ENCODE assay signal across 8 mouse cellular contexts in the genomic region with DNA sequence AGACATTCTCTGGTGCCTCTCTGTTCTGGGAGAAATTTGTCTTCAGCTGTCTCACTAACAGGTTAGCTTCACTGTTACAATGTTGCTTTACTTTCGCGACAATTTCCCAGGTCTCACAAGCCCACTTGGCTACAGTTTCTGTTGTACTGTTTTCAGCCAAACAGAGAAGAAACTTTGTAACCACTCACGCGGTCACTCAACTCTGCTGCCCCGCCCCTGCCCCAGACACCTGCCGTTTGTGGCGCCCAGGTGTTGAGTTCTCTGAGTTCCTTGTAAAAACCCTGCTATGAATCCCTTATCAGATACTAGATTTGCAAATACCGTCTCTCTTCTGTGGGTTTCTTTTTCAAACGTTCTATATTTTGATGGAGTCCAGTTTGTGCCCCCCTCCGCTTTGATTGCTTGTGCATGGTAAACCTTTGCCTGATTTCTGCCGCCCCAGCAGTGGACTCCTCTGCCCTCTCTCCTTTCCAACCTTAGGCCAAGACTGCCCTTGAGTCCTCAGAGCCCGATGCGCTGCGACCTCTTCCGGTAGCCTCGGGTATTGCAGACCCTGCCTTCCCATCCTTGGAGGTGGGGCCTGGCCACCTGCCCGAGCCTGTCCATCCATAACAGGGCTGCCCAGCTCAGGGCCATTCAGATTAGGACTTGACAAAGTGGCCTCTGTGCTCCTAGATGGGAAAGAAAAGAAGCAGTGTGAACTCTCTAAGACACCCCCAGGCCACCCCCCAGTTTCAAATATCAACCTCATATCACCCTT. TPM values are rescaled to one million over a fixed set of nuclear protein-coding genes. Genes with fewer than 3 reads are reported as not detected.
DNase-seq lines count a peak whose midpoint lies in the region; ATAC-seq and TF ChIP-seq lines count a peak whose summit lies in the region.

No protein-coding gene starts in this region.

- H3K27me3 ChIP-seq in heart, embryonic 16.5 days (ENCODE audit: control insufficient read depth, insufficient read depth, low read length), result no peaks in the 10 kb centered on the region
- H3K27me3 ChIP-seq in liver, embryonic 16.5 days (ENCODE audit: control insufficient read depth, insufficient read depth, low read depth, low read length), result no peaks in the 10 kb centered on the region
- no peaks in the 10 kb centered on the region for H3K27me3 ChIP-seq in neural tube, embryonic 13.5 days
- H3K27me3 ChIP-seq in stomach, embryonic 16.5 days (ENCODE audit: control insufficient read depth, insufficient read depth, low read length), result no peaks in the 10 kb centered on the region; the same call in 1 of the 2 replicates

- DNase-seq in A20 (ENCODE audit: low read depth, low spot score), result peak; percentile 81
- peak; percentile 42 for DNase-seq in fibroblast of lung, adult 2 months (ENCODE audit: low read depth)
- peak; percentile 95 to 98 for DNase-seq in kidney, postnatal 25 days

- no peaks in the 10 kb centered on the region for H3K4me1 ChIP-seq in bone marrow, adult 2 months (ENCODE audit: control insufficient read depth, insufficient read depth, low read length)
- H3K4me1 ChIP-seq in heart, embryonic 16.5 days (ENCODE audit: control insufficient read depth, insufficient read depth, low read length), result 0 out of 2 replicates have a peak, but pooled peaks cover 4% of the 10 kb centered on the region
- H3K4me1 ChIP-seq in liver, embryonic 16.5 days (ENCODE audit: control insufficient read depth, low read depth, low read length), result no peaks in the 10 kb centered on the region; the same call in 1 of the 2 replicates
- H3K4me1 ChIP-seq in neural tube, embryonic 13.5 days (replicated peaks), result peaks cover 3% of the 10 kb centered on the region; the same call in 1 of the 2 replicates
- H3K4me1 ChIP-seq in stomach, embryonic 16.5 days (ENCODE audit: control insufficient read depth, insufficient read depth, low read length), result no peaks in the 10 kb centered on the region

- no peak overlapping the region for H3K4me2 ChIP-seq in heart, embryonic 16.5 days (ENCODE audit: low read depth, low read length)
- H3K4me2 ChIP-seq in liver, embryonic 16.5 days (ENCODE audit: low read depth, low read length), result no peak overlapping the region
- H3K4me2 ChIP-seq in neural tube, embryonic 13.5 days, result no peak overlapping the region
- H3K4me2 ChIP-seq in stomach, embryonic 16.5 days (ENCODE audit: low read depth, low read length), result peak overlapping the region; percentile 20; the same call in 1 of the 2 replicates

- no peak overlapping the region for H3K27ac ChIP-seq in bone marrow, adult 2 months (ENCODE audit: control insufficient read depth, insufficient read depth, low read depth, low read length, poor library complexity)
- H3K27ac ChIP-seq in heart, embryonic 16.5 days (ENCODE audit: low read length), result no peak overlapping the region
- no peak overlapping the region for H3K27ac ChIP-seq in liver, embryonic 16.5 days (ENCODE audit: low read length)
- no peak overlapping the region for H3K27ac ChIP-seq in neural tube, embryonic 13.5 days (replicated peaks)
- H3K27ac ChIP-seq in stomach, embryonic 16.5 days (ENCODE audit: low read length), result no peak overlapping the region

- TF ChIP-seq POLR2A in bone marrow, adult 2 months (IDR thresholded peaks at IDR 0.05; ENCODE audit: borderline replicate concordance, control insufficient read depth, low read depth, low read length), result no peak

- H3K4me3 ChIP-seq in bone marrow, adult 2 months (replicated peaks; ENCODE audit: control insufficient read depth, low read depth, low read length), result no peak overlapping the region
- no peak overlapping the region for H3K4me3 ChIP-seq in heart, embryonic 16.5 days (ENCODE audit: low read length)
- H3K4me3 ChIP-seq in liver, embryonic 16.5 days (ENCODE audit: low read depth, low read length), result no peak overlapping the region
- no peak overlapping the region for H3K4me3 ChIP-seq in neural tube, embryonic 13.5 days
- no peak overlapping the region for H3K4me3 ChIP-seq in stomach, embryonic 16.5 days (replicated peaks; ENCODE audit: low read length)

- peak; percentile 66; the same call in 1 of the 2 replicates for ATAC-seq in heart, embryonic 16.5 days (replicated peaks; ENCODE audit: extremely low read depth, insufficient read depth, low FRiP score)
- peak; percentile 50; the same call in 1 of the 2 replicates for ATAC-seq in liver, embryonic 16.5 days (ENCODE audit: low read depth)
- ATAC-seq in neural tube, embryonic 13.5 days (ENCODE audit: low read depth), result peak; percentile 48
- peak; percentile 82 for ATAC-seq in stomach, embryonic 16.5 days (ENCODE audit: insufficient read depth, low FRiP score)

- H3K9me3 ChIP-seq in heart, embryonic 16.5 days (replicated peaks; ENCODE audit: control insufficient read depth, low read length), result no peaks in the 10 kb centered on the region
- no peaks in the 10 kb centered on the region for H3K9me3 ChIP-seq in liver, embryonic 16.5 days (replicated peaks; ENCODE audit: control insufficient read depth, low read length)
- H3K9me3 ChIP-seq in neural tube, embryonic 13.5 days, result no peaks in the 10 kb centered on the region
- no peaks in the 10 kb centered on the region for H3K9me3 ChIP-seq in stomach, embryonic 16.5 days (replicated peaks; ENCODE audit: control insufficient read depth, low read length)

- no peaks in the 10 kb centered on the region for H3K36me3 ChIP-seq in heart, embryonic 16.5 days (ENCODE audit: control insufficient read depth, insufficient read depth)
- no peaks in the 10 kb centered on the region for H3K36me3 ChIP-seq in liver, embryonic 16.5 days (ENCODE audit: control insufficient read depth, insufficient read depth)
- no peaks in the 10 kb centered on the region for H3K36me3 ChIP-seq in neural tube, embryonic 13.5 days
- no peaks in the 10 kb centered on the region for H3K36me3 ChIP-seq in stomach, embryonic 16.5 days (ENCODE audit: control insufficient read depth, insufficient read depth, low read length)

- peak; percentile 91 for TF ChIP-seq CTCF in bone marrow, adult 2 months (IDR thresholded peaks at IDR 0.05; ENCODE audit: control insufficient read depth, insufficient read depth, low read length)

- WGBS in bone marrow, adult 2 months, result 30% methylated on average over 17 of the region's 17 CpGs
- 18% methylated on average over 17 of the region's 17 CpGs for WGBS in heart, embryonic 16.5 days
- WGBS in liver, embryonic 16.5 days (ENCODE audit: insufficient replicate concordance), result 21% methylated on average over 17 of the region's 17 CpGs
- WGBS in neural tube, embryonic 13.5 days, result 22% methylated on average over 17 of the region's 17 CpGs
- 16% methylated on average over 17 of the region's 17 CpGs for WGBS in stomach, embryonic 16.5 days

- H3K9ac ChIP-seq in heart, embryonic 16.5 days (ENCODE audit: low read length), result no peak overlapping the region
- no peak overlapping the region for H3K9ac ChIP-seq in liver, embryonic 16.5 days (ENCODE audit: low read depth, low read length)
- H3K9ac ChIP-seq in neural tube, embryonic 13.5 days, result no peak overlapping the region
- no peak overlapping the region for H3K9ac ChIP-seq in stomach, embryonic 16.5 days (ENCODE audit: low read length)

RNA-seq across cellular contexts. Expression of a gene that starts 17.7 kb away (rescaled TPM):
- 21.4 and 36.6 TPM in 2 replicates for polyA plus RNA-seq in bone marrow, adult 2 months (2011; ENCODE audit: insufficient read depth, insufficient read length, low replicate concordance, missing spikeins)
- 78.8 and 84.5 TPM in 2 replicates for polyA plus RNA-seq in heart, embryonic 16.5 days (2015; fragmentation: Nextera tagmentation; extraction: Ambion mirVana)
- 54.3 and 58.0 TPM in 2 replicates for polyA plus RNA-seq in liver, embryonic 16.5 days (2015; fragmentation: Nextera tagmentation; extraction: Ambion mirVana)
- polyA plus RNA-seq in neural tube, embryonic 13.5 days (2015; fragmentation: Nextera tagmentation; extraction: Ambion mirVana), result 21.8 and 24.6 TPM in 2 replicates
- 57.8 and 61.0 TPM in 2 replicates for polyA plus RNA-seq in stomach, embryonic 16.5 days (2015; fragmentation: Nextera tagmentation; extraction: Ambion mirVana)

RNA-seq across cellular contexts. Expression of a gene that starts 21.8 kb away (rescaled TPM):
- polyA plus RNA-seq in bone marrow, adult 2 months (2011; ENCODE audit: insufficient read depth, insufficient read length, low replicate concordance, missing spikeins), result not detected in 2 replicates
- polyA plus RNA-seq in heart, embryonic 16.5 days (2015; fragmentation: Nextera tagmentation; extraction: Ambion mirVana), result 1.8 and 1.9 TPM in 2 replicates
- polyA plus RNA-seq in liver, embryonic 16.5 days (2015; fragmentation: Nextera tagmentation; extraction: Ambion mirVana), result 0.08 and 0.15 TPM in 2 replicates
- polyA plus RNA-seq in neural tube, embryonic 13.5 days (2015; fragmentation: Nextera tagmentation; extraction: Ambion mirVana), result 17.2 and 17.9 TPM in 2 replicates
- polyA plus RNA-seq in stomach, embryonic 16.5 days (2015; fragmentation: Nextera tagmentation; extraction: Ambion mirVana), result 3.3 and 3.4 TPM in 2 replicates

RNA-seq across cellular contexts. Expression of a gene that starts 46.2 kb away (rescaled TPM):
- 27.5 and 41.1 TPM in 2 replicates for polyA plus RNA-seq in bone marrow, adult 2 months (2011; ENCODE audit: insufficient read depth, insufficient read length, low replicate concordance, missing spikeins)
- polyA plus RNA-seq in heart, embryonic 16.5 days (2015; fragmentation: Nextera tagmentation; extraction: Ambion mirVana), result 143 and 144 TPM in 2 replicates
- polyA plus RNA-seq in liver, embryonic 16.5 days (2015; fragmentation: Nextera tagmentation; extraction: Ambion mirVana), result 16.4 and 18.2 TPM in 2 replicates
- polyA plus RNA-seq in neural tube, embryonic 13.5 days (2015; fragmentation: Nextera tagmentation; extraction: Ambion mirVana), result 35.3 and 47.8 TPM in 2 replicates
- polyA plus RNA-seq in stomach, embryonic 16.5 days (2015; fragmentation: Nextera tagmentation; extraction: Ambion mirVana), result 55.7 and 56.4 TPM in 2 replicates

Comparison
In these comparisons a context has a peak if more than half of its experiments do, and no peak if none do; other contexts are left out.
1. DNase-seq: peak in every context shown above with its lines; median percentile 96 in kidney, postnatal 25 days; 81 in A20; 42 in fibroblast of lung, adult 2 months.